ENCODE assay signal across 45 mouse cellular contexts in genomic region chr15:98317177-98317724, GRCm38 (mm10). TPM values are rescaled to one million over a fixed set of nuclear protein-coding genes. Genes with fewer than 3 reads are reported as not detected.
"Had no signal": no experiment of that assay in that cellular context is flagged by ENCODE, and none has a peak within 500 bp of the region (broad histone marks: within the 10 kb centered on the region; RNA-seq: fewer than 3 reads in every experiment).

Olfr285 (minus strand) TSS chr15:98317353.

- H3K9me3 ChIP-seq: heart, embryonic 10.5 days; hindbrain, embryonic 10.5 days; hindbrain, embryonic 12.5 days; intestine, embryonic 15.5 days; limb, embryonic 10.5 days; limb, embryonic 12.5 days; liver, embryonic 13.5 days; liver, embryonic 15.5 days had no signal

- ATAC-seq: hindbrain, embryonic 16.5 days; inflammation-experienced regulatory T-cells, adult 6 months; intestine, embryonic 15.5 days; intestine, postnatal 0 days; liver, postnatal 0 days had no signal

- H3K36me3 ChIP-seq: heart, embryonic 10.5 days; heart, embryonic 12.5 days; hindbrain, embryonic 10.5 days; hindbrain, embryonic 12.5 days; intestine, embryonic 15.5 days; limb, embryonic 10.5 days; limb, embryonic 12.5 days; liver, embryonic 13.5 days; liver, embryonic 15.5 days had no signal

- DNase-seq: gastrocnemius, adult 2 months; gastrocnemius, postnatal 10 days; gastrocnemius, postnatal 25 days; heart, adult 18-20 months; heart, postnatal 10 days; heart, postnatal 4 days; kidney, adult 18-20 months; kidney, adult 8-10 months; kidney, postnatal 10 days; kidney, postnatal 25 days; kidney, postnatal 4 days; layer of hippocampus, adult 9-11 months; layer of hippocampus, postnatal 36 days; liver; liver, embryonic 13.5 days; liver, postnatal 0 days had no signal

- H3K27me3 ChIP-seq: heart, embryonic 12.5 days; hindbrain, embryonic 12.5 days; intestine, embryonic 15.5 days; limb, embryonic 12.5 days; liver, embryonic 13.5 days; liver, embryonic 15.5 days had no signal

- H3K9ac ChIP-seq: heart, embryonic 12.5 days; hindbrain, embryonic 12.5 days; hindbrain, embryonic 14.5 days; intestine, embryonic 15.5 days; limb, embryonic 12.5 days; liver, embryonic 13.5 days; liver, embryonic 15.5 days; liver, postnatal 0 days had no signal

- H3K4me2 ChIP-seq: heart, embryonic 12.5 days; hindbrain, embryonic 12.5 days; hindbrain, embryonic 14.5 days; intestine, embryonic 15.5 days; limb, embryonic 12.5 days; liver, embryonic 11.5 days; liver, embryonic 13.5 days; liver, embryonic 15.5 days had no signal

- H3K4me1 ChIP-seq: heart, embryonic 10.5 days; heart, embryonic 12.5 days; hindbrain, embryonic 10.5 days; hindbrain, embryonic 12.5 days; intestine, embryonic 15.5 days; limb, embryonic 10.5 days; limb, embryonic 12.5 days; liver, embryonic 13.5 days; liver, embryonic 15.5 days had no signal

- H3K4me3 ChIP-seq: gastrocnemius, adult 2 months; heart, embryonic 10.5 days; heart, embryonic 12.5 days; hindbrain, embryonic 10.5 days; hindbrain, embryonic 12.5 days; intestine, embryonic 15.5 days; limb, embryonic 10.5 days; limb, embryonic 12.5 days; liver, embryonic 13.5 days; liver, embryonic 15.5 days had no signal

- H3K27ac ChIP-seq: gastrocnemius, adult 2 months; heart, embryonic 10.5 days; hindbrain, embryonic 10.5 days; hindbrain, embryonic 12.5 days; hindbrain, embryonic 14.5 days; intestine, embryonic 15.5 days; limb, embryonic 10.5 days; limb, embryonic 12.5 days; liver, embryonic 13.5 days; liver, embryonic 15.5 days had no signal

RNA-seq across cellular contexts. Expression of gene Olfr285, which starts in this region (rescaled TPM):
- total RNA-seq: gastrocnemius, adult 2 months; gastrocnemius, postnatal 10 days; gastrocnemius, postnatal 25 days; gastrocnemius, postnatal 4 days; granulocyte monocyte progenitor cell, adult 5-6 weeks; heart, adult 18-20 months; heart, adult 8-10 months; heart, postnatal 10 days; heart, postnatal 25 days; heart, postnatal 4 days; layer of hippocampus, adult 18-20 months; layer of hippocampus, adult 8-10 months; layer of hippocampus, postnatal 14 days; layer of hippocampus, postnatal 36 days; left cerebral cortex, adult 18-20 months; left cerebral cortex, adult 8-10 months; left cerebral cortex, postnatal 10 days; left cerebral cortex, postnatal 25 days had no signal
- polyA plus RNA-seq: heart, embryonic 10.5 days; heart, embryonic 12.5 days; heart, embryonic 14.5 days; heart, embryonic 16.5 days; hindbrain, embryonic 10.5 days; hindbrain, embryonic 12.5 days; hindbrain, embryonic 14.5 days; hindbrain, embryonic 16.5 days; inflammation-experienced regulatory T-cells, adult 6 months; intestine, embryonic 15.5 days; intestine, postnatal 0 days; kidney, embryonic 14.5 days; kidney, embryonic 16.5 days; limb, embryonic 10.5 days; limb, embryonic 12.5 days; limb, embryonic 14.5 days; liver, embryonic 11.5 days; liver, embryonic 13.5 days; liver, embryonic 15.5 days; liver, postnatal 0 days had no signal
